Mouse (Mus musculus) small intestine, adult 2 months (tissue): ENCODE measurements around the gene Boll. TPM values are rescaled to one million over a fixed set of nuclear protein-coding genes. Genes with fewer than 3 reads are reported as not detected.

Experiments
- H3K27ac ChIP-seq: fragments of 200-500 bp; 2 replicates; pipeline ENCODE4 v1.5.1; 2012; ENCODE audit warnings: low read depth, low read length, control low read depth, inconsistent platforms; ENCODE audit not compliant: insufficient read depth
- H3K27me3 ChIP-seq: fragments of 200-500 bp; 2 replicates; pipeline ENCODE4 v1.6.1; 2012; ENCODE audit warnings: mild to moderate bottlenecking, moderate library complexity, low read length, inconsistent platforms; ENCODE audit not compliant: control insufficient read depth, insufficient read depth
- H3K36me3 ChIP-seq: fragments of 200-500 bp; 2 replicates; pipeline ENCODE4 v1.6.1; 2012; ENCODE audit warnings: mild to moderate bottlenecking, low read length, control low read depth, inconsistent platforms; ENCODE audit not compliant: control insufficient read depth, insufficient read depth
- H3K4me1 ChIP-seq: fragments of 200-500 bp; 2 replicates; pipeline ENCODE4 v1.6.1; 2012; ENCODE audit warnings: low read length, inconsistent platforms, mixed read lengths; ENCODE audit not compliant: control insufficient read depth, insufficient read depth, insufficient read length
- H3K4me3 ChIP-seq: fragments of 200-500 bp; 2 replicates; pipeline ENCODE4 v1.5.1; 2012; ENCODE audit warnings: low read depth, mild to moderate bottlenecking, control low read depth, inconsistent platforms, low read length, moderate library complexity
- CTCF ChIP-seq: fragments of 200-500 bp; IDR thresholded peaks from 2 replicates; pipeline ENCODE4 v1.5.1; 2012; ENCODE audit warnings: low read depth, mild to moderate bottlenecking, control low read depth, inconsistent platforms, low read length, moderate library complexity, mixed read lengths; ENCODE audit not compliant: insufficient replicate concordance, insufficient read length; ENCODE audit errors: extremely low read depth
- POLR2A ChIP-seq: fragments of 200-500 bp; IDR thresholded peaks from 2 replicates; pipeline ENCODE4 v1.6.1; 2012; ENCODE audit warnings: low read depth, mild to moderate bottlenecking, control low read depth, inconsistent platforms, low read length, moderate library complexity
- WGBS: fragments of 180-500 bp; shearing (Covaris S2); methylation state at CpG from one replicate; pipeline ENCODE4 v1.1.7; 2018; 5-methylcytosine and 5-hydroxymethylcytosine counted together
- polyA plus RNA-seq: library from polyadenylated mRNA; depleted of rRNA; stranded (reverse); fragments of >200 nt; gene quantifications from 2 replicates; pipeline ENCODE4 v1.2.3, GENCODE M21; 2012; rRNA removed

The Boll gene
- polyA plus RNA-seq, 1 experiment = not detected

DNA sequence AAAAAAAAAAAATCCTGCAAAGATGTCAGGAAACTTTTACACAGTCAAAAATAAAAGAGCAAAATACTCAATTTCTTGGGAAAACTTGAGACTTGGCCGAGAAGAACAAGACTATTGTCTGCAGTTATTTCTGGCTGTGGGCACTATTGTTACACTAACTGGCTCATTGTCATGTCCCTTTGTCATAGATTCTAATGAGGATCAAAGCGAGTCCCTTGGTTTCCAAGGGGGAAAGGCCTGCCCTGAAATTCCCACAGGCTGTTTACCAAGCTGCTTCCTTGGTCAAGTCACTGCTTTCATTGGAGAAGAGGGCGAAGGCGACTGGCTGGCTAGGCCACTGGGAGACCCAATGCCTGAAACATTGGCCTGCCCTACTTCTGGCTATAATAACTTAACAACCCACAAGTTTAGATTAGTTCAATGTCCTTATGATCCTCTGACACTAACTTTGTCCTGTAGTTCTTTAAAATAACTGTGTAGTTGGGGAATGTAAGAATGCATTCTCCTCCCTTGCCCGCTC lies 157.4 kb downstream of the Boll start:
- Histone ChIP-seq H3K4me3 (no peak overlapping the region), H3K36me3 (no peaks in the 10 kb centered on the region), H3K27ac (no peak overlapping the region), H3K27me3 (no peaks in the 10 kb centered on the region), H3K4me1 (peaks cover 7% of the 10 kb centered on the region; the same call in 1 of the 2 replicates)
- TF ChIP-seq POLR2A (no peak), CTCF (no peak)
- WGBS = 90% methylated on average over 5 of the region's 5 CpGs

DNA sequence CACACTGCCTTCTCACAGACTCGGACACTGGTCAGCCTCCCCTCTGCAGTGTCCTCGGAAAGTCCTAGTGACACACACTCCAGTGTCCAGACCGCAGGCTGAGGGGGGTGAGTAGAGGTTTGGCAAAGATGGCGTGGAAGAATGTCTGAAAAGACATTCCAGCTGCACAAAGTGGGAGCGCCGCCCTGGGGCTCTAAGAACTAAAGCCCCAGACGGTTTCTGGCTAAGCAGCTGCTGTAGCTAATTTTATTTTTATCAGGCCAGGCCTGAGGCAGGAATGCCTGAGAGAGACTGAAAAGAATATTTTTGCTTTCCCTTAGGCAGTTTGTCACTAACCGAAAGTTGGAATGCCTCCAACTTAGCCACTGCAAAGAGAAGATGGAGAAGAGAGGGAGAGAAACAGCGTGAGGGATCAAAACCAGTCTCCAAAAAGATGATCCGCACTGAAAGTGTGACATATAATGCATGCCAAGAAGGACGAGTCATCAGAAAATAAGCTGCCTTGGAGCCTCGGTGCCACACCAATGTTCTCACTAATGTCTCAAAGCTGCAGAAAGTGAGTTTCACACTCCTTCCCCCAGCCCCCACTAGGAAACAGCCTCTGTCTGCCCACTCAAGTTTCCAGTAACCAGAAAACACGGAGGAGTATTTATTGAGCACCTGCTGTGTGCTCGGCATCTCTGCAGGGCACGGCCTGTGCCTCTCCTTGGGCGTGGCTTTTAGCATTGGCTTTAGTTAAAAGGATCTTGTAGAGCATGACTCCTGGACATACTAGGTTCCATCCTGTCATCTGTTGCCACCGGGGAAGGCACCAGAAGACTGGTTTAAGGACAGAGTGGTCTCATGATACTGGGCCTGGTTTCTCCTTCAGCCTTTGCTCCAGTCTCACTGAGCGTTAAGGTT lies 161.2 kb downstream of the Boll start:
- no peak overlapping the region for H3K27ac ChIP-seq
- peaks cover 2% of the 10 kb centered on the region; the same call in 1 of the 2 replicates for H3K4me1 ChIP-seq
- no peak overlapping the region for H3K4me3 ChIP-seq
- no peaks in the 10 kb centered on the region for H3K27me3 ChIP-seq
- 50% methylated on average over 18 of the region's 18 CpGs for WGBS
- TF ChIP-seq POLR2A (no peak), CTCF (no peak)
- H3K36me3 ChIP-seq = no peaks in the 10 kb centered on the region

DNA sequence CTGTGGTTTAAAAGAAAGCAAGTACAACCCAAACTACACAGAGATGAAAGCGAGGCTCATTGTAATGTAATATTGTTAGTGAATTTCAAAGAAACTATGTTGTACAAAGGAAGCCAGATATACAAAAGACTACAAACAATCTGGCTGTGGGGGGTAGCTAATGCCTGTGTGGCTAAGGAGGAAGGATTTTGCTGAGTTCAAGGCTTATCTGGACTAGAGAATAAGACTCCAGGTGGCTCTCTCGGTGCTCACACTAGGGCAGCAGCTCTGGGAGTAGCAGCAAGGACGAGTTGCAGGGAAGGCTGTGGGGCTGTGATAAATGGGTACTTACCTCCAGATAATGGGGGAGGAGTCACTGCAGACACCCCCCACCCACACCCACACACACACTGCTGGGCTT lies 164.6 kb downstream of the Boll start:
- WGBS = 73% methylated on average over 3 of the region's 3 CpGs
- H3K4me3 ChIP-seq = no peak overlapping the region
- H3K4me1 ChIP-seq = peaks cover 2% of the 10 kb centered on the region; the same call in 1 of the 2 replicates
- no peaks in the 10 kb centered on the region for H3K36me3 ChIP-seq
- no peak overlapping the region for H3K27ac ChIP-seq
- no peaks in the 10 kb centered on the region for H3K27me3 ChIP-seq
- no peak for TF ChIP-seq POLR2A
- TF ChIP-seq CTCF = no peak

Other genes with a start within 250 kb of the Boll start
- 1.6 and 2.8 TPM in 2 replicates for gene Mob4, start 232.2 kb downstream of the Boll start, polyA plus RNA-seq
- 0.53 and 0.85 TPM in 2 replicates for gene Rftn2, start 136.7 kb downstream of the Boll start, polyA plus RNA-seq
- 1.4 and 1.7 TPM in 2 replicates for gene Mars2, start 126.3 kb downstream of the Boll start, polyA plus RNA-seq
- 0.41 and 0.58 TPM in 2 replicates for gene Plcl1, start 42.5 kb upstream of the Boll start, polyA plus RNA-seq